In the genomic region with DNA sequence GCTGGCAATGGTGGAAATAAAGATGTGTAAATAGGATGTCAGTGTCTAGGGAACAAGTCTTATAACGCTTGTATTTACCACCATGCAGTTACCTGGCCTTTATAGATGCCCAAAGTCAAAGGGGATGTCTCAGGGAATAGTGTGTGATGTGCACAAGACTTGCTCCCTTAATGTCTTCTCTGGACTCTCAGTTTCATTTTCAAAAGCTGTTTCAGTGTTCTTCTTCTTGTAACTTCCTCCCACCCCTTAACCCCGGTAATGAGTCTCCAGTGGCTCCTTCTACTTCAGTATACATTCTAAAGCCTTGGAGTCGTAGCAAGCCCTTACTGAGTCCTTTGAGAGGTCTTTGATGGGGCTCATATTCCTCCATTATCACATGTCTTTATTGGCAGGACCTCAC, we compare ENCODE assay signal across 31 mouse cellular contexts. TPM values are rescaled to one million over a fixed set of nuclear protein-coding genes. Genes with fewer than 3 reads are reported as not detected.
"Had no signal": no experiment of that assay in that cellular context is flagged by ENCODE, and none has a peak within 500 bp of the region (broad histone marks: within the 10 kb centered on the region; RNA-seq: fewer than 3 reads in every experiment).

No protein-coding gene starts in this region.

- H3K36me3 ChIP-seq: limb, embryonic 10.5 days; limb, embryonic 13.5 days; liver, embryonic 12.5 days; liver, embryonic 15.5 days; lung, embryonic 15.5 days; midbrain, embryonic 10.5 days; midbrain, embryonic 13.5 days had no signal

- H3K9ac ChIP-seq: limb, embryonic 13.5 days; liver, embryonic 12.5 days; liver, embryonic 15.5 days; lung, embryonic 15.5 days; midbrain, embryonic 13.5 days had no signal

- H3K4me2 ChIP-seq: limb, embryonic 13.5 days; liver, embryonic 12.5 days; liver, embryonic 15.5 days; lung, embryonic 15.5 days; midbrain, embryonic 13.5 days had no signal

- DNase-seq: kidney, adult 2 months; kidney, postnatal 10 days; kidney, postnatal 4 days; liver; lung, adult 18-20 months; lung, postnatal 14 days; lung, postnatal 4 days; right cerebral cortex, adult 18-20 months; right cerebral cortex, postnatal 14 days; right cerebral cortex, postnatal 4 days; thymus, adult 18-20 months; thymus, postnatal 36 days had no signal

- H3K9me3 ChIP-seq: limb, embryonic 10.5 days; limb, embryonic 13.5 days; liver, embryonic 12.5 days; liver, embryonic 15.5 days; lung, embryonic 15.5 days; midbrain, embryonic 10.5 days; midbrain, embryonic 13.5 days had no signal

- ATAC-seq: liver, embryonic 12.5 days; midbrain, embryonic 13.5 days had no signal

- H3K4me3 ChIP-seq: limb, embryonic 10.5 days; limb, embryonic 13.5 days; liver, embryonic 12.5 days; liver, embryonic 15.5 days; lung, embryonic 15.5 days; megakaryocyte, embryonic 14.5 days; midbrain, embryonic 10.5 days; midbrain, embryonic 13.5 days had no signal

- H3K27me3 ChIP-seq: limb, embryonic 13.5 days; liver, embryonic 12.5 days; liver, embryonic 15.5 days; lung, embryonic 15.5 days; midbrain, embryonic 13.5 days had no signal

- H3K4me1 ChIP-seq: limb, embryonic 10.5 days; limb, embryonic 13.5 days; liver, embryonic 12.5 days; liver, embryonic 15.5 days; lung, embryonic 15.5 days; midbrain, embryonic 10.5 days; midbrain, embryonic 13.5 days had no signal

- H3K27ac ChIP-seq: limb, embryonic 10.5 days; limb, embryonic 13.5 days; liver, embryonic 12.5 days; liver, embryonic 15.5 days; lung, embryonic 15.5 days; midbrain, embryonic 10.5 days; midbrain, embryonic 13.5 days had no signal

RNA-seq across cellular contexts. Expression of a gene that starts 3.6 kb away (rescaled TPM):
- total RNA-seq: layer of hippocampus, adult 18-20 months; layer of hippocampus, postnatal 14 days; left cerebral cortex, adult 8-10 months; left cerebral cortex, postnatal 25 days; midbrain, postnatal 0 days had no signal
- polyA plus RNA-seq: kidney, adult 2 months; kidney, embryonic 14.5 days; limb, embryonic 10.5 days; limb, embryonic 13.5 days; liver, embryonic 12.5 days; liver, embryonic 15.5 days; lung, embryonic 15.5 days; midbrain, embryonic 10.5 days; midbrain, embryonic 13.5 days; midbrain, postnatal 0 days; neural tube, embryonic 11.5 days; neural tube, embryonic 14.5 days; stomach, embryonic 16.5 days; testis, adult 2 months; urinary bladder, adult 2 months had no signal

RNA-seq across cellular contexts. Expression of a gene that starts 12.6 kb away (rescaled TPM):
- total RNA-seq: layer of hippocampus, adult 18-20 months; layer of hippocampus, postnatal 14 days; left cerebral cortex, adult 8-10 months; left cerebral cortex, postnatal 25 days; midbrain, postnatal 0 days had no signal
- polyA plus RNA-seq: kidney, adult 2 months; kidney, embryonic 14.5 days; limb, embryonic 10.5 days; limb, embryonic 13.5 days; liver, embryonic 12.5 days; liver, embryonic 15.5 days; lung, embryonic 15.5 days; midbrain, embryonic 10.5 days; midbrain, embryonic 13.5 days; midbrain, postnatal 0 days; neural tube, embryonic 11.5 days; neural tube, embryonic 14.5 days; stomach, embryonic 16.5 days; testis, adult 2 months; urinary bladder, adult 2 months had no signal

RNA-seq across cellular contexts. Expression of a gene that starts 18.0 kb away (rescaled TPM):
- total RNA-seq: midbrain, postnatal 0 days had no signal
- polyA plus RNA-seq: kidney, adult 2 months; kidney, embryonic 14.5 days; limb, embryonic 10.5 days; limb, embryonic 13.5 days; liver, embryonic 12.5 days; liver, embryonic 15.5 days; lung, embryonic 15.5 days; midbrain, embryonic 10.5 days; midbrain, embryonic 13.5 days; midbrain, postnatal 0 days; neural tube, embryonic 11.5 days; neural tube, embryonic 14.5 days; stomach, embryonic 16.5 days; testis, adult 2 months; urinary bladder, adult 2 months had no signal

RNA-seq across cellular contexts. Expression of a gene that starts 18.7 kb away (rescaled TPM):
- total RNA-seq: layer of hippocampus, adult 18-20 months; layer of hippocampus, postnatal 14 days; left cerebral cortex, adult 8-10 months; left cerebral cortex, postnatal 25 days; midbrain, postnatal 0 days had no signal
- polyA plus RNA-seq: kidney, adult 2 months; kidney, embryonic 14.5 days; limb, embryonic 10.5 days; limb, embryonic 13.5 days; liver, embryonic 12.5 days; liver, embryonic 15.5 days; lung, embryonic 15.5 days; midbrain, embryonic 10.5 days; midbrain, embryonic 13.5 days; midbrain, postnatal 0 days; neural tube, embryonic 11.5 days; neural tube, embryonic 14.5 days; stomach, embryonic 16.5 days; testis, adult 2 months; urinary bladder, adult 2 months had no signal
